Mouse (Mus musculus) myocyte (in vitro differentiated cells): ENCODE results near the gene Cyp2d22.

Source experiments
- POLR2A ChIP-seq: IDR thresholded peaks from one replicate; pipeline ENCODE4 v1.6.1; 2011; ENCODE audit warnings: low read depth, mild to moderate bottlenecking, control low read depth, moderate library complexity; ENCODE audit not compliant: insufficient read length
- TCF12 ChIP-seq: IDR thresholded peaks from one replicate; pipeline ENCODE4 v1.6.1; 2011; ENCODE audit warnings: mild to moderate bottlenecking, control low read depth; ENCODE audit not compliant: poor library complexity, insufficient read depth, severe bottlenecking

DNA sequence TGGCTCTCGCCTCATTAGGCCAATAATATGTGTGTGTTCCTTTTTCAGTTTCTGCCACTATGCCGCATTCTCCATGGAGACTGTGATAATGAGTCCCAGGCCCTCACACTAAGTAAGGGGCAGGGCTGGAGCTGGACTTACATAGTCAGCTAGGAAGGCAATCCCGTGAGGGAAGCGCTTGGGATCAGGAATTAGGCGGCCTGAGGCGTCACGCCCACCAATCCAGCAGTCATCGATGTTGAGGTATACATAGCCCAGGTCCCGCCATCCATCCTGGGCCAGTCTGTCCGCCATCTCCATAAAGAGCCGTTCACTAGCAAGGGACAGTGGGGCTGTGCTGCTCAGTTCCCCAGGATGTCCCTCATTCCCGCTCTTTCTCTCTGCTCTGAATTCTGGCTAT is 43.4 kb downstream of the Cyp2d22 start:
- TF ChIP-seq POLR2A (no peak), TCF12 (no peak)
